Mouse (Mus musculus) kidney, adult 2 months (tissue): ENCODE data around the gene Polr2c.

ENCODE experiments used
- CTCF ChIP-seq: fragments of 200-500 bp; conservative IDR thresholded peaks from 2 replicates; pipeline ENCODE4 v1.5.1; 2011; ENCODE audit warnings: low read depth, mild to moderate bottlenecking, control low read depth, low read length, moderate library complexity, mixed read lengths; ENCODE audit not compliant: insufficient read depth, insufficient read length
- POLR2A ChIP-seq: fragments of 200-500 bp; IDR thresholded peaks from one replicate; pipeline ENCODE4 v1.6.1; 2011; ENCODE audit warnings: low read depth, low read length, control low read depth

DNA sequence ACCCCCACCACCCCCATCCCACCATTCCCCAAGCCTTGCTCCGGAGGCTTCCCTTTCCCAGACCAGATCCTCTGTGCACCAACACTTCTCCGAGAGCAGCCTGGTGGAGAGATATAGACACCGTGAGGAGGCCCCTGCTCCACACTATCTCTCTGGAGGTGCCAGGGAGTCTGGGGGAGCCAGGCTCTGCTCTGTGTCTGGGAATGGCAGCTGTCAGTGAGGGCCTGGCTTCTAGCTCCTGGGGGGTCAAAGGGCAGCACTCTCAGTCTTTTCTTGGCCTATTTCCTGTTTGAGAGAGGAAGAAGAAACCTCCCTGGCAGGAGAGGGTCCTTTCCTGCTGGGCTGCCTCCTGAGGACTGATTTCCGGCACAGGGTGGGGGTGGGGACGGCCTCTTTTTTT lies 43.8 kb downstream of the Polr2c start:
- TF ChIP-seq CTCF = no peak
- no peak for TF ChIP-seq POLR2A
